Comparison of ENCODE assay signal across 8 mouse cellular contexts in genomic region chr9:40455020-40455335, GRCm38 (mm10).
DNase-seq lines count a peak whose midpoint lies in the region; ATAC-seq and TF ChIP-seq lines count a peak whose summit lies in the region.

No protein-coding gene starts in this region.

- peaks cover 37% of the 10 kb centered on the region for H3K4me1 ChIP-seq in heart, embryonic 12.5 days (replicated peaks)
- H3K4me1 ChIP-seq in E14TG2a.4 (replicated peaks; ENCODE audit: low read depth, low read length) = peaks cover 27% of the 10 kb centered on the region
- peaks cover 7% of the 10 kb centered on the region; the same call in 1 of the 2 replicates for H3K4me1 ChIP-seq in forebrain, embryonic 14.5 days (ENCODE audit: control insufficient read depth, insufficient read depth, low read length)
- H3K4me1 ChIP-seq in liver, embryonic 14.5 days (replicated peaks; ENCODE audit: control insufficient read depth in 2 of 2, insufficient read depth in 2 of 2, low read length in 1 of 2) = peaks cover 0 to 12% of the 10 kb centered on the region in 2 experiments; a peak in 2 of 4 replicates

- H3K4me3 ChIP-seq in heart, embryonic 12.5 days = peak overlapping the region; percentile 72
- peak overlapping the region; percentile 84 for H3K4me3 ChIP-seq in E14TG2a.4 (replicated peaks; ENCODE audit: low read length)
- H3K4me3 ChIP-seq in forebrain, embryonic 14.5 days (ENCODE audit: low read depth, low read length) = peak overlapping the region; percentile 51
- H3K4me3 ChIP-seq in liver, embryonic 14.5 days (ENCODE audit: insufficient read depth in 1 of 2, low read depth in 2 of 2, low read length in 2 of 2) = peak overlapping the region; percentile 53 to 64

- ATAC-seq in heart, embryonic 12.5 days (ENCODE audit: insufficient number of reproducible peaks, low FRiP score) = no peak; the same call in 1 of the 2 replicates
- no peak for ATAC-seq in forebrain, embryonic 14.5 days
- peak; percentile 39; the same call in 1 of the 2 replicates for ATAC-seq in liver, embryonic 14.5 days (ENCODE audit: insufficient read depth)

- H3K36me3 ChIP-seq in heart, embryonic 12.5 days = no peaks in the 10 kb centered on the region
- H3K36me3 ChIP-seq in E14TG2a.4 (ENCODE audit: insufficient read depth, low read length) = no peaks in the 10 kb centered on the region
- H3K36me3 ChIP-seq in forebrain, embryonic 14.5 days (ENCODE audit: control insufficient read depth, insufficient read depth, low read length) = no peaks in the 10 kb centered on the region
- H3K36me3 ChIP-seq in liver, embryonic 14.5 days (replicated peaks; ENCODE audit: control insufficient read depth, insufficient read depth, low read depth) = no peaks in the 10 kb centered on the region

- H3K27ac ChIP-seq in heart, embryonic 12.5 days (ENCODE audit: poor library complexity, severe bottlenecking) = peak overlapping the region; percentile 88
- H3K27ac ChIP-seq in forebrain, embryonic 14.5 days (ENCODE audit: low read depth, low read length) = no peak overlapping the region
- H3K27ac ChIP-seq in liver, embryonic 14.5 days = no peak overlapping the region

- no peak for DNase-seq in heart, postnatal 14 days
- DNase-seq in forebrain, embryonic 14.5 days (ENCODE audit: low spot score) = peak; percentile 22
- DNase-seq in liver, embryonic 14.5 days (ENCODE audit: low read depth in 3 of 3, low spot score in 3 of 3) = no peak
- DNase-seq in right cerebral cortex, postnatal 25 days = no peak
- DNase-seq in thymus, postnatal 4 days = no peak
- DNase-seq in c-Kit-positive CD71-positive TER-119-positive erythroid progenitor cells, embryonic 14.5 days (ENCODE audit: low spot score) = no peak

- no peaks in the 10 kb centered on the region for H3K9me3 ChIP-seq in heart, embryonic 12.5 days (replicated peaks)
- H3K9me3 ChIP-seq in E14TG2a.4 (ENCODE audit: low read length) = no peaks in the 10 kb centered on the region
- no peaks in the 10 kb centered on the region for H3K9me3 ChIP-seq in forebrain, embryonic 14.5 days (replicated peaks; ENCODE audit: control insufficient read depth, low read length)
- no peaks in the 10 kb centered on the region for H3K9me3 ChIP-seq in liver, embryonic 14.5 days (ENCODE audit: control insufficient read depth, low read length)

- H3K9ac ChIP-seq in heart, embryonic 12.5 days = peak overlapping the region; percentile 89
- H3K9ac ChIP-seq in forebrain, embryonic 14.5 days (ENCODE audit: low read length) = peak overlapping the region; percentile 74
- no peak overlapping the region for H3K9ac ChIP-seq in liver, embryonic 14.5 days (replicated peaks)

- intact Hi-C loops in heart, postnatal 14 days (cut with DNase I) = loop anchor here (2.0 to 5.0 kb wide), 2 partner anchors 38 to 127 kb away; no protein-coding TSS in a partner anchor

- H3K4me2 ChIP-seq in heart, embryonic 12.5 days = peak overlapping the region; percentile 93
- H3K4me2 ChIP-seq in forebrain, embryonic 14.5 days (ENCODE audit: low read length) = peak overlapping the region; percentile 91
- peak overlapping the region; percentile 75 for H3K4me2 ChIP-seq in liver, embryonic 14.5 days (ENCODE audit: low read depth)

- H3K27me3 ChIP-seq in heart, embryonic 12.5 days (replicated peaks) = peaks cover 5% of the 10 kb centered on the region; the same call in 1 of the 2 replicates
- peaks cover 59% of the 10 kb centered on the region for H3K27me3 ChIP-seq in E14TG2a.4 (ENCODE audit: insufficient read depth, low read length)
- H3K27me3 ChIP-seq in forebrain, embryonic 14.5 days (replicated peaks; ENCODE audit: control insufficient read depth, insufficient read depth, low read length) = peaks cover 7% of the 10 kb centered on the region; the same call in 1 of the 2 replicates
- H3K27me3 ChIP-seq in liver, embryonic 14.5 days (ENCODE audit: control insufficient read depth, insufficient read depth, low read length) = 0 out of 2 replicates have a peak, but pooled peaks cover 2% of the 10 kb centered on the region

- no peak for TF ChIP-seq EP300 in liver, embryonic 14.5 days (IDR thresholded peaks at IDR 0.05; ENCODE audit: low read depth)

- no peak for TF ChIP-seq CTCF in E14TG2a.4 (conservative IDR thresholded peaks at IDR 0.05; ENCODE audit: low read length)
- TF ChIP-seq CTCF in liver, embryonic 14.5 days (IDR thresholded peaks at IDR 0.05; ENCODE audit: low read depth) = no peak

- under 1% methylated on average over 8 of the region's 8 CpGs for WGBS in heart, embryonic 12.5 days
- WGBS in forebrain, embryonic 14.5 days = 3% methylated on average over 8 of the region's 8 CpGs
- 1% methylated on average over 8 of the region's 8 CpGs for WGBS in liver, embryonic 14.5 days (ENCODE audit: insufficient replicate concordance)
